Mouse (Mus musculus): ENCODE results near the gene Nufip2.
"Not testable (repeated sequence)": the region's sequence is repeated elsewhere in the genome, so short reads cannot be mapped to it uniquely, and the experiment has no call there.

Gene Nufip2

DNA sequence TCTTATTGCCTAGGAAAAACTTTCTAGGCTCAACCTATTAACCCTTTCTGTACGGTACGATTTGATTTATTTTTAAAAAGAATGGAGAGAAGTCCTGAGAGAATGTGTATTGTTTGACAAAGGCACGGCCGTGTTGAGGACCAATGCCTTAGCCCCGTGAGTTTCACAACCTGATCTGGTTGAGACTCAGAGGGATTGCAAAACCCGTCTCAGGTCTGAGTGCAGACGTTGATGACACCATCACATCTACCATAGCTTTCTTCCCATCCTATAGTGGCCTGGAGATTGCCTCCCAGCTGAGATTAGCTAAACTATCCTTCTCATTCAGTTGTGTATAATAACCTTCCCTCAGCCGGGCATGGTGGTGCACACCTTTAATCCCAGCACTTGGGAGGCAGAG is 21.9 kb upstream of the Nufip2 start:
- TF ChIP-seq NANOG (IDR thresholded peaks at IDR 0.05; ENCODE audit: borderline replicate concordance, low read length) = no peak
- Histone ChIP-seq H3K4me1 (replicated peaks; ENCODE audit: low read depth, low read length) (peaks cover 16% of the 10 kb centered on the region), H3K9me3 (ENCODE audit: low read length) (peaks cover 8% of the 10 kb centered on the region), H3K27me3 (ENCODE audit: insufficient read depth, low read length) (no peaks in the 10 kb centered on the region), H3K4me3 (replicated peaks; ENCODE audit: low read length) (no peak overlapping the region), H3K36me3 (ENCODE audit: insufficient read depth, low read length) (no peaks in the 10 kb centered on the region)

DNA sequence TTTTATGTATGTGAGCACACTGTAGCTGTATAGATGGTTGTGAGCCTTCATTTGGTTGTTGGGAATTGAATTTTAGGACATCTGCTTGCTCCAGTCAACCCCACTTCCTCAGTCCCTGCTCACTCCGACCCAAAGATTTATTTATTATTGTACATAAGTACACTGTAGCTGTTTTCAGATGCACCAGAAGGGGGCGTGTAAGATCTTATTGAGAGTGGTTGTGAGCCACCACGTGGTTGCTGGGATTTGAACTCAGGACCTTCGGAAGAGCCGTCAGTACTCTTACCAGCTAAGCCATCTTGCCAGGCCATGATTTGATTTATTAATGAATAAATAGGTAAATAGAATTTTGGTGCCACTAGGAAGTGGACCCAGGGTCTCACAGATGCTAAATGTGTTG is 20.6 kb upstream of the Nufip2 start:
- H3K4me1 ChIP-seq (replicated peaks; ENCODE audit: low read depth, low read length) = peaks cover 17% of the 10 kb centered on the region
- not testable (repeated sequence) for H3K4me3 ChIP-seq (replicated peaks; ENCODE audit: low read length); H3K9me3 ChIP-seq (ENCODE audit: low read length); H3K27me3 ChIP-seq (ENCODE audit: insufficient read depth, low read length); H3K36me3 ChIP-seq (ENCODE audit: insufficient read depth, low read length)

DNA sequence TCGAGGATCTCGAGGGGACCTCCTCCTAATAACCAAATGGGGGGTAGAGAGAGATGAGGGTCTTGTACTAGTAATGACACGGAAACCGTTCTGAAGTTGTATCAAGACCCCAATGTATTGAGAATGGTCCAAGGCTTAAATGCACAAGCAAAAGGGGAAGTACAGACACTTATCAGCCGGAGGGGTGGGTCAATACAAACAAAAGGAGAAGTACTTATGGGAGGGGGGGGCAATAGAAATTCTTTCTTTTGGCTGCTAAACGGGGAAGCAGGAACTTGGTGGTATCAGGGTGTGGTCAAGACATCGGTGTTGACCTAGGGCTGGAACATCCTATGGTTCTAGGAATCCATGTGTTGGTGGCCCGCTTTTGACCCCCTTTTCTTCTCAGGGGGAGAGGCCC is 19.2 kb upstream of the Nufip2 start:
- H3K27me3 ChIP-seq (ENCODE audit: insufficient read depth, low read length); H3K36me3 ChIP-seq (ENCODE audit: insufficient read depth, low read length); H3K4me3 ChIP-seq (replicated peaks; ENCODE audit: low read length); H3K9me3 ChIP-seq (ENCODE audit: low read length): not testable (repeated sequence)
- peaks cover 31% of the 10 kb centered on the region for H3K4me1 ChIP-seq (replicated peaks; ENCODE audit: low read depth, low read length)

DNA sequence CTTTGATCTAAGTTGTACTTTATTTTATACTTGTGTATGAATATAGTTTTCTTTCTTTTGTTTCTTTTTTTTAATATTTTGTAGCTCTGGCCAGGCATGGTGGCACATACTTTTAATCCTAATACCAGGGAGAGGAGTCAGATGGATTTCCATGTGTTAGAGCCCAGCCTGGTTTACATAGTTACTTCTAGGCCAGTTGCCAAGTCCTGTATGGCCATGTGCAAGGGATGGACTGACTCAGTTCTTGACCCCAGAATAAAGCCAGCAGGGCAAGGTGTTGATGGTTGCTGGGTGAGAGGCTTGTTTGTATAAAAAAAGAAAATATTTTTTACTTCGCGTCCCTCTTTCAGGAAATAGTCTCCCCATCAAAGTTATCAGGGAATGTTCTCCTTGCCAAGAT is 13.2 kb upstream of the Nufip2 start:
- H3K4me3 ChIP-seq (replicated peaks; ENCODE audit: low read length) = 0 out of 2 replicates have a peak overlapping the region, but pooled peaks have one; percentile 29
- H3K36me3 ChIP-seq (ENCODE audit: insufficient read depth, low read length) = no peaks in the 10 kb centered on the region
- TF ChIP-seq POU5F1 (IDR thresholded peaks at IDR 0.05; ENCODE audit: borderline replicate concordance, low read length) (no peak), NANOG (IDR thresholded peaks at IDR 0.05; ENCODE audit: borderline replicate concordance, low read length) (no peak), CTCF (conservative IDR thresholded peaks at IDR 0.05; ENCODE audit: low read length) (no peak)
- H3K27me3 ChIP-seq (ENCODE audit: insufficient read depth, low read length) = no peaks in the 10 kb centered on the region
- no peaks in the 10 kb centered on the region for H3K9me3 ChIP-seq (ENCODE audit: low read length)
- peaks cover 54% of the 10 kb centered on the region for H3K4me1 ChIP-seq (replicated peaks; ENCODE audit: low read depth, low read length)

DNA sequence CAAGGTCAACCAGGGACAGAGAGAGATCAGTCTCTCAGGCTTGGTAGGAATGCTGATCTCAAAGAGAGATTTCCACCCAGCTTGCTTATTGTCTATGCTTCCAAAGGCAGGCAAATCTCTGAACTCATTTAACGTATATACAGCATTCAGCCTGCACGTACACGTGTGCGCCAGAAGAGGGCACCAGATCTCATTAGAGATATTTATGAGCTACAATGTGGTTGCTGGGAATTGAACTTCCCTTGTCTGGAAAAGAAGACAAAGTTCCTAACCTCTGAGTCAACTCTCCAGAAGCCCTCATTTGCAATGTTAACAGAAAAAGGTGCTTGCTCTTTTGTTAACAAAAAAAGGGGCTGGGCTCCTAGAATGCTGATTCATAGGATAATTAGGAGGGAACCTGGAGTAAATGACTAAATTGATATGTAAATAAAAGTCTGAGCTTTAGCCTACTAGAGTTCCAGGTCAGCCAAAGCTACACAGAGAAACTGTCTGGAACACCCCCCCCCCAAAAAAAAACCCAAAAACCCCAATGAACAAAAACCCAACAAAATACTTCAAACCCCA is 12.4 kb upstream of the Nufip2 start:
- Histone ChIP-seq H3K4me3 (replicated peaks; ENCODE audit: low read length) (0 out of 2 replicates have a peak overlapping the region, but pooled peaks have one; percentile 29), H3K36me3 (ENCODE audit: insufficient read depth, low read length) (no peaks in the 10 kb centered on the region), H3K9me3 (ENCODE audit: low read length) (no peaks in the 10 kb centered on the region), H3K4me1 (replicated peaks; ENCODE audit: low read depth, low read length) (peaks cover 59% of the 10 kb centered on the region), H3K27me3 (ENCODE audit: insufficient read depth, low read length) (no peaks in the 10 kb centered on the region)
- TF ChIP-seq CTCF (conservative IDR thresholded peaks at IDR 0.05; ENCODE audit: low read length) = peak; percentile 60
- TF ChIP-seq POU5F1 (IDR thresholded peaks at IDR 0.05; ENCODE audit: borderline replicate concordance, low read length) = no peak
- TF ChIP-seq NANOG (IDR thresholded peaks at IDR 0.05; ENCODE audit: borderline replicate concordance, low read length) = peak; percentile 44; the same call in 1 of the 2 replicates

DNA sequence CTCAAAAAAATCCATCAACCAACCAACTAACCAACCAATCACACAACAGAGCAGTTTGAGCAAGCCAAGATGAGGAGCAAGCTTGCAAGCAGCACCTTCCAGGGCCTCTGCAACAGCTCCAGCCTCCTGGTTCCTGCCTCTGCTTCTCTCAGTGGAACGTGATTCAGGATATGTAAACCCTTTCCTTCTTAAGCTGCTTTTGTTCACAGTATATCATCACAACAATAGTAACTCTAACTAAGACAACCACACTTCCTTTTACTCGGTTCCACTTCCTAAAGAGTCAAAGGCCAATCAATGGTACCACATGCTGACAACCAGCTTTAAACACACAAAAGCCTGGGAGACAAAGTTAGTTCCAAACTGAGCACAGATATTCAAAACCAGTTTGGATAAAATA is 5.9 kb upstream of the Nufip2 start:
- H3K9me3 ChIP-seq (ENCODE audit: low read length) = peaks cover 4% of the 10 kb centered on the region; the same call in 1 of the 2 replicates
- no peaks in the 10 kb centered on the region for H3K36me3 ChIP-seq (ENCODE audit: insufficient read depth, low read length)
- H3K4me1 ChIP-seq (replicated peaks; ENCODE audit: low read depth, low read length) = peaks cover 52% of the 10 kb centered on the region
- 0 out of 2 replicates have a peak overlapping the region, but pooled peaks have one; percentile 14 for H3K4me3 ChIP-seq (replicated peaks; ENCODE audit: low read length)
- TF ChIP-seq CTCF (conservative IDR thresholded peaks at IDR 0.05; ENCODE audit: low read length) = no peak
- TF ChIP-seq POU5F1 (IDR thresholded peaks at IDR 0.05; ENCODE audit: borderline replicate concordance, low read length) = no peak
- peak; percentile 90 for TF ChIP-seq NANOG (IDR thresholded peaks at IDR 0.05; ENCODE audit: borderline replicate concordance, low read length)
- H3K27me3 ChIP-seq (ENCODE audit: insufficient read depth, low read length) = no peaks in the 10 kb centered on the region

DNA sequence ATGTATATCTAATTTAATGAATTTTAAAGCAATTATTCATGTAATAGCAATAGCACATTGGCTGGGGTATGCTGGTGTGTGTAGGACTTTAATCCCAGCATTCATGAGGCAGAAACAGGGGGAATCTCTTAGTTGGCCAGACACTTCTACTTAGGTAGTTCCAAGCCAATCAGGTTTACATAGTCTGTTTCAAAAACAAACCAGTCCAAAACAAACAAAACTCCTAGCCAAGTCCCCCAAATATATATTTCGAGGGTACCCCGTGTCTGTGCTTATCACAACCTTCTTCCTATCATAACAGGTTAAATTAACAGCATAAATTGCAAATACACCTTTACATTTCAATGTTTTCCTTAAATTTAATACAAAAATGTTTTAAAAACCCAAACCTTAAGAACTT is 1.1 kb upstream of the Nufip2 start:
- TF ChIP-seq POU5F1 (IDR thresholded peaks at IDR 0.05; ENCODE audit: borderline replicate concordance, low read length) (no peak), CTCF (conservative IDR thresholded peaks at IDR 0.05; ENCODE audit: low read length) (no peak), NANOG (IDR thresholded peaks at IDR 0.05; ENCODE audit: borderline replicate concordance, low read length) (no peak)
- Histone ChIP-seq H3K4me1 (replicated peaks; ENCODE audit: low read depth, low read length) (peaks cover 47% of the 10 kb centered on the region), H3K4me3 (replicated peaks; ENCODE audit: low read length) (peak overlapping the region; percentile 99; the same call in 1 of the 2 replicates), H3K27me3 (ENCODE audit: insufficient read depth, low read length) (no peaks in the 10 kb centered on the region), H3K9me3 (ENCODE audit: low read length) (peaks cover 4% of the 10 kb centered on the region; the same call in 1 of the 2 replicates), H3K36me3 (ENCODE audit: insufficient read depth, low read length) (peaks cover 20% of the 10 kb centered on the region)

DNA sequence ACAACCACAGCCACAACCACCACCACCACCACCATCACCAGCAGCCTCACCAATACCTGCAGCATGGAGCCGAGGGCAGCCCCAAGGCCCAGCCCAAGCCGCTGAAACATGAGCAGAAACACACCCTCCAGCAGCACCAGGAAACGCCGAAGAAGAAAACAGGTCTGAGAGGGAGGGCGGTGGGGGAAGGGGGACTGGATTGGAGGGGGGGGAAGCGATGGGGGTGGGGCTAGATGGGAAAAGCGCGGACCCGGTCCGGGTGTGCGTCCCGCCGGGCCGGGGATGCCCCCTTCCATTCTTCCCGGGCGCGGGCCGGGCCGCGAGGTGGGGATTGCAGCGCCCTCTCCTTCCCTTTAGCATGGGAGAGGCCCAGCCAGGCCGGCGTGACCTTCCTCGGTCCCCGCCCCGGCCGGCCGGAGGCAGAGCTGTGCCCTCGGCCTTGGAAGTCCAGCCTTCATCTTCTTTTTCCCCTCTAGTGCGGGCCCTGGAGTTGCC is 438 bp downstream of the Nufip2 start:
- Histone ChIP-seq H3K36me3 (ENCODE audit: insufficient read depth, low read length) (peaks cover 35% of the 10 kb centered on the region), H3K27me3 (ENCODE audit: insufficient read depth, low read length) (no peaks in the 10 kb centered on the region), H3K4me1 (replicated peaks; ENCODE audit: low read depth, low read length) (peaks cover 52% of the 10 kb centered on the region), H3K4me3 (replicated peaks; ENCODE audit: low read length) (peak overlapping the region; percentile 99), H3K9me3 (ENCODE audit: low read length) (peaks cover 4% of the 10 kb centered on the region; the same call in 1 of the 2 replicates)
- no peak for TF ChIP-seq CTCF (conservative IDR thresholded peaks at IDR 0.05; ENCODE audit: low read length)
- no peak for TF ChIP-seq NANOG (IDR thresholded peaks at IDR 0.05; ENCODE audit: borderline replicate concordance, low read length)
- no peak for TF ChIP-seq POU5F1 (IDR thresholded peaks at IDR 0.05; ENCODE audit: borderline replicate concordance, low read length)

DNA sequence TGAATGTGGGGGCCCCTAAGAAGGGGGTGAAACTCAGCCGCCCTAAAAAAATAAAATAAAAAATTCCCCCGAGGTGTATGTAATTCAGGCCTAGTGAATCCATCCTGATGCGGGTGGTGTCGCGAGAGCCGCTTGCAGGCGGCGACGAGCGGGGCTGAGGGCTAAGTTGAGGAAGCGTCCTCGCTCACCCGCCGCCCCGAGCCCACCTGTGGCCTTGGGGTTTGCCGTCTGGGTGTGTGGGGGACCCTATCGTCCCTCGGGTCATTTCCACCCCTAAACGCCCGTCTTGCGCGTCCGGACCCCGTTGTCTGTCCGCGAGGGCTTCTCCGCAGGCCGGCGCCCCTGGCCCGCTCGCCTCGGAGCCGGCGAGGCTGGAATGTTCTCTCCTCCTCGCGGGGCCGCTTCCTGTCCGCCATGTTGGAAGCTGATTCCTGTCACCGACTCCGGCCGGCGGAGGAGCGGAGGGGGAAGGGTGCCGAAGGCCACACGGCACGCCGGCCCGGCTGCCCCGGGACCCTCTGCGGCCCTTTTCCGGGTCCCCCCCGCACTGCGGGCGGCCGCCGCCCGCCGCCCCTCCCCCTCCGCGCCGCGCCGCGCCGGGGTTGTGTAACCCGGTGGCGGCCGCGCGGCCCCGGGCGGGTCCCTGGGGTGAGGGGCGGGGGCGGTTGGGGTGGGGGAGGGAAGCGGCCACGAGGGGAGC is 1.0 kb downstream of the Nufip2 start:
- TF ChIP-seq CTCF (conservative IDR thresholded peaks at IDR 0.05; ENCODE audit: low read length) = no peak
- no peak for TF ChIP-seq NANOG (IDR thresholded peaks at IDR 0.05; ENCODE audit: borderline replicate concordance, low read length)
- TF ChIP-seq POU5F1 (IDR thresholded peaks at IDR 0.05; ENCODE audit: borderline replicate concordance, low read length) = no peak
- no peaks in the 10 kb centered on the region for H3K27me3 ChIP-seq (ENCODE audit: insufficient read depth, low read length)
- peak overlapping the region; percentile 99 for H3K4me3 ChIP-seq (replicated peaks; ENCODE audit: low read length)
- peaks cover 41% of the 10 kb centered on the region for H3K36me3 ChIP-seq (ENCODE audit: insufficient read depth, low read length)
- peaks cover 2% of the 10 kb centered on the region; the same call in 1 of the 2 replicates for H3K9me3 ChIP-seq (ENCODE audit: low read length)
- H3K4me1 ChIP-seq (replicated peaks; ENCODE audit: low read depth, low read length) = peaks cover 55% of the 10 kb centered on the region
